Mouse (Mus musculus) bone marrow, adult 2 months (tissue): ENCODE results near the gene Nrf1.

Experiments
- CTCF ChIP-seq: fragments of 200-500 bp; IDR thresholded peaks from 2 replicates; pipeline ENCODE4 v1.5.1; 2011; ENCODE audit warnings: low read length, control low read depth; ENCODE audit not compliant: control insufficient read depth, insufficient read depth
- POLR2A ChIP-seq: fragments of 200-500 bp; IDR thresholded peaks from 2 replicates; pipeline ENCODE4 v1.6.1; 2011; ENCODE audit warnings: low read depth, mild to moderate bottlenecking, control low read depth, low read length, borderline replicate concordance; ENCODE audit not compliant: control insufficient read depth

DNA sequence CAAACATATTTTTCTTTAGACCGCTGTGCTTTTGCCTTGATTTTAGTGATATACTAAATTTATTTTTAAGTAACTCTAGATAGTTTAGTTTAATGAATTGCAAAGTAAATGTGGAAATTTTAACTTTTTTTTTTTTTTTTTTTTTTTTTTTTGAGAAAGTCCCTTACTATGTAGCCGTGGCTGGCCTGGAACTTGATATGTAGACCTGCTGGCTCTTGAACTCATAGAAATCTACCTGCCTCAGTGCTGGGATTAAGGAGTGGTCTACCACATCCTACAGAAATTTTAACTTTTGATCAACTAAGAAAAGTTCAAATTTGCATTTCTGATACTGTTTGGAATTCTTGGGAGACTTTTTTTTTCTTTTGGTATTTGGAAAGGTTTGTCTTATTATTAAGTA is 17.6 kb downstream of the Nrf1 start:
- TF ChIP-seq CTCF = no peak
- TF ChIP-seq POLR2A = no peak
